Mouse (Mus musculus): ENCODE results near the gene Pygm. TPM values are rescaled to one million over a fixed set of nuclear protein-coding genes. Genes with fewer than 3 reads are reported as not detected.

Pygm gene
- total RNA-seq, 4 experiments from 2014 or later = 25.2 to 37.8 (median 32.7) TPM

DNA sequence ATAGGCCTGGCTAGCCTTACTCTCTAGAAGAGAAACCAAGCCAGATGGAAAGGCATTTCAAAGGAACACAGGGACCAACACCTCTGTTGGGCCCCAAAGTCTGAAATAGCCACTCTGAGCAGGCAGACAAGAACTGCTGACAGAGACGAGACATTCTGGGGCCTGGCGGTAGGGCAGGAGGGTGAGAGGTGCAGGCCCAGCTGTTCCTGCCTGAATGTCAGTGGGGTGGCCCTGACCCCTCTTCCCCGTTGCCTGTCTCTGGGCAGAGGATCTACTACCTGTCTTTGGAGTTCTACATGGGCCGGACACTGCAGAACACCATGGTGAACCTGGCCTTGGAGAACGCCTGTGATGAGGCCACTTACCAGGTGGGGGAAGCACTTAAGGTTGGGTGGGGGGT, 1.2 kb downstream of the Pygm start:
- DNase-seq (ENCODE audit: low spot score in 2 of 2) = no peak

GRCm38 (mm10) chr19:6385821-6386220, 1.6 kb downstream of the Pygm start:
- no peak for DNase-seq (ENCODE audit: low spot score in 2 of 2)

- no peak for DNase-seq (ENCODE audit: low spot score in 2 of 2)
Measured at GRCm38 (mm10) chr19:6386234-6386633, 2.0 kb downstream of the Pygm start.

GRCm38 (mm10) chr19:6388006-6388405, 3.8 kb downstream of the Pygm start:
- DNase-seq (ENCODE audit: low spot score in 2 of 2) = no peak

GRCm38 (mm10) chr19:6389803-6390202, 5.6 kb downstream of the Pygm start:
- DNase-seq (ENCODE audit: low spot score in 2 of 2) = no peak

DNA sequence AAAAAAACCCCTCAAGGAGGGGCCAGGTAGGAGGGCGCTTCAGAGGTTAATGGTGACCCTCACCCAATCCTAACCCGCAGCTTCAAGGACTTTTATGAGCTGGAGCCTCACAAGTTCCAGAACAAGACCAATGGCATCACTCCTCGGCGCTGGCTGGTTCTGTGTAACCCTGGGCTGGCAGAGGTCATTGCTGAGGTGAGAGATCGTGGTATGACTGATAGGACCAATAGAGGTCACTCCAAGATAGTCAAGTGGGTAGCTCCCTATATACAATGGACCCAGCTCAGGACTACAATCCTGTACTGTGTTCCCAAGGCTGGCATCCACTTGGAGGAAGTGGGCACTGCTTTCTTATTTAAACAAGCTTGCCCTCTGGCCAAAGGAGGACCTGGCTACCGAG, 6.1 kb downstream of the Pygm start:
- DNase-seq (ENCODE audit: low spot score in 2 of 2) = no peak

GRCm38 (mm10) chr19:6392743-6393393, 8.7 kb downstream of the Pygm start:
- no peak for DNase-seq (ENCODE audit: low spot score in 2 of 2)

DNA sequence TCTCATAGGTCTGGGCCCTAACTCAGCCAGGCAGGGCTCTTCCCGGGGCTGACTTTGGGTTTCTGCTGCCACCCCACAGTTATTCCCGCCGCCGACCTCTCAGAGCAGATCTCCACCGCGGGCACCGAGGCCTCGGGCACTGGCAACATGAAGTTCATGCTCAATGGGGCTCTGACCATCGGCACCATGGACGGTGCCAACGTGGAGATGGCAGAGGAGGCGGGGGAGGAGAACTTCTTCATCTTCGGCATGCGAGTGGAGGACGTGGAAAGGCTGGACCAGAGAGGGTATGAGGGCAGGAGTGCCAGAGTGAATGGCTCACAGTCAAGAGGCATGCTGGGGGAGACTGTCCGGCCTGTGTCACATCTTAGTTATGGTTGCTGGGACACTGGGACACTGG, 9.4 kb downstream of the Pygm start:
- no peak for DNase-seq (ENCODE audit: low spot score in 2 of 2)

GRCm38 (mm10) chr19:6396237-6396636, 12.0 kb downstream of the Pygm start:
- DNase-seq (ENCODE audit: low spot score in 2 of 2) = no peak

DNA sequence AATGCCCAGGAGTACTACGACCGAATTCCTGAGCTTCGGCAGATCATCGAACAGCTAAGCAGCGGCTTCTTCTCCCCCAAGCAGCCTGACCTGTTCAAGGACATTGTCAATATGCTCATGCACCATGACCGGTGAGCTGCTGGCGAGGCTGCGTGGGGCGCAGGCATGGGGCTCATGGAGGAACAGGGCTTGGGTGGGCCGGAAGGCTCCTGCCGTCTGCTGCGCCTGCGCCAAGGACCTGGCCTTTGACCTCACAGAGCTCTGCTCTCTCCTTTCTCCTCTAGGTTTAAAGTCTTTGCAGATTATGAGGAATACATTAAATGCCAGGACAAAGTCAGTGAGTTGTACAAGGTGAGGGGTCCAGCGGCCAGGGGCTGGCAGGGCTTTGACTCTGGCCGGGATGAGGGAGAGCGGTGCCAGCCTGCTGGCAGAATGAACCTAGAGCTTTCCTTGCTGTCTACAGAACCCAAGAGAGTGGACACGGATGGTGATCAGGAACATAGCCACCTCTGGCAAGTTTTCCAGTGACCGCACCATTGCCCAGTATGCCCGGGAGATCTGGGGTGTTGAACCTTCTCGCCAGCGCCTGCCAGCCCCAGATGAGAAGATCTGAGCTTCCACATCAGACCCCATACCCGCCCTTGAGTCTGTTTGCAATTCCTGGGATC, 13.5 kb downstream of the Pygm start:
- no peak for DNase-seq (ENCODE audit: low spot score in 2 of 2)

DNA sequence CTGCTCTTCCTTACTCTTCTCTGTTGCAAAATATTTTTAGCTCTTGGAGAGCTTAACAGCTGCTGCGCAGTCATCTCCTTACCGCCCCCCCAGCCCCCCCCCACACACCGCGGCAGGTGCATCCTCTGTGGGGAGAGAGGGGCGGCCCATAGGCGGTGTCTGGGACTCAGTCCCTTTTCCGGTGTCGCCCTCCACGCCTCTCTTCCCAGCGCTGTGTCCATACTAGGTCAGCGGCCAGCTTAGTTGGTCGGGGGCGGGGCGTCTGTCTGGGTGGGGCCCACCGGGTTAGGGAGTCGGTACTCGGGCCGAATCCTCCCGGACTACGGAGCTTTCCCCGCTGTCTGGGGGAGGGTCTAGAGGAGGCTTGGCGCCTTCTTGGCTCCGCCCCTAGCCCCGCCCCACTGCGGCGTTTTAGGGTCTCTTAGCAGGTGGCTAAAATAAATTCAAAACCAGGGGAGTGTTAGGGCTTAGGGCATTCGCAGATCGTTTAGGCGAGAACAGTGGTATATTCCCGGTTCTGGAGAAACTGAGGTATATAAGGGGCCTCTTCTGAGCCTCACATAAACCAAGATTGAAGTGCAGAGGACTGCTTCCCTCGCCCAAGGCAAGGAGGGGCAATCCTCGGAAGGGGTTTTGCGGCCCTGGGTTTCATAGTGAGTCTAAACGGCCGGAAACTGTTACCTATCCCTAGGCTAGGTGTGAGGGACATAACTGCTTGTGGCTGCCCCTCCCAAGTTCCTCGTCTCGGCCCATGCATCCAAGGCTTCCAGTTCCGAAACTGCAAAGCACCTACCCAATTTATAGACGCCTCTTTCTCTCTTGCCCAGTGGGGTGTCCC, 14.5 kb downstream of the Pygm start:
- DNase-seq (ENCODE audit: low spot score in 2 of 2) = no peak

GRCm38 (mm10) chr19:6399285-6400095, 15.3 kb downstream of the Pygm start, which contains the start of gene Rasgrp2:
Gene Rasgrp2, plus strand, starts transcription at chr19:6399340.
- DNase-seq (ENCODE audit: low spot score in 2 of 2) = no peak

- no peak for DNase-seq (ENCODE audit: low spot score in 2 of 2)
Measured at GRCm38 (mm10) chr19:6400096-6401086, 16.2 kb downstream of the Pygm start.

- DNase-seq (ENCODE audit: low spot score in 2 of 2) = peak in 1 of 2 experiments; percentile 59
Measured at GRCm38 (mm10) chr19:6401131-6401815, 17.1 kb downstream of the Pygm start.

DNA sequence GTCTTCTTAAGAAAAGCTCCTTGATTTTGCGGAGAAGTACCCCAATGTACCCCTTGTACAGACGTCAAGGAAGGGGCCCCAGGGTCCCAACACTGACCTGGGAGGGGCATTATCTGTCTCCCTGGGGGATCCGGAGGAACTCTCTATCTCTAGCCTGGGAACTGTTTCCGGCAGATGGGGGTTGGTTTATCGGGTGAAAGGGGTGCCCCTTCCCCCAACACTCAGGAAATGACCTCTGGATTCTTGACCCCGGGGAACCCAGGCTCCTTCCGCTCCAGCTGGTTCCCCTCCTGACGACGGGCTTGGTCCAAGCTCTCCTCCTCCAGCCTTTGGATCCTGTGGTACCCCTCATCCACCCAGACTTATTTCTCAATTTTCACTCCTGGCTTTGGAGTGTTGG, 17.8 kb downstream of the Pygm start:
- no peak for DNase-seq (ENCODE audit: low spot score in 2 of 2)

DNA sequence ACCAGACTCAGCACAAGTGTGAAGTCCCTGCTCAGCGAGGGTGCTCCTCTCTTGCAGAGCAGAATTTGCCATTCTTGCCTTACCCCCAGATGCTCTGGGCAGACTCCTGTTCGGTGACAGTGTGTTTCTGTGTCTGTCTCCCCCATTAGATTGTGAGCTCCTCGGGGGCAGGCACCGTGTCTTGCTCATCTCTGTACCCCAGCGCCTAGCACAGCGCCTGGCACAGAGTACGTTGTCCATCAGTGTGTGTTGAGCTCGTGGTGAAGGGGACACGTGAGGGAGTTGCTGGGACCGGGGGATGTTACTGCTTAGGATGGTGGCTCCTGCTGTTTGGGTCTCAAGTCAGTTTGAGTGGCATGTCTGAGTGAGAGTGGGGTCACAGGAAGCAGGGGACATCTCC, 19.7 kb downstream of the Pygm start:
- DNase-seq (ENCODE audit: low spot score in 2 of 2) = no peak

- no peak for DNase-seq (ENCODE audit: low spot score in 2 of 2)
Measured at GRCm38 (mm10) chr19:6405433-6405832, 21.2 kb downstream of the Pygm start.

- no peak for DNase-seq (ENCODE audit: low spot score in 2 of 2)
Measured at GRCm38 (mm10) chr19:6407109-6407508, 22.9 kb downstream of the Pygm start.

DNA sequence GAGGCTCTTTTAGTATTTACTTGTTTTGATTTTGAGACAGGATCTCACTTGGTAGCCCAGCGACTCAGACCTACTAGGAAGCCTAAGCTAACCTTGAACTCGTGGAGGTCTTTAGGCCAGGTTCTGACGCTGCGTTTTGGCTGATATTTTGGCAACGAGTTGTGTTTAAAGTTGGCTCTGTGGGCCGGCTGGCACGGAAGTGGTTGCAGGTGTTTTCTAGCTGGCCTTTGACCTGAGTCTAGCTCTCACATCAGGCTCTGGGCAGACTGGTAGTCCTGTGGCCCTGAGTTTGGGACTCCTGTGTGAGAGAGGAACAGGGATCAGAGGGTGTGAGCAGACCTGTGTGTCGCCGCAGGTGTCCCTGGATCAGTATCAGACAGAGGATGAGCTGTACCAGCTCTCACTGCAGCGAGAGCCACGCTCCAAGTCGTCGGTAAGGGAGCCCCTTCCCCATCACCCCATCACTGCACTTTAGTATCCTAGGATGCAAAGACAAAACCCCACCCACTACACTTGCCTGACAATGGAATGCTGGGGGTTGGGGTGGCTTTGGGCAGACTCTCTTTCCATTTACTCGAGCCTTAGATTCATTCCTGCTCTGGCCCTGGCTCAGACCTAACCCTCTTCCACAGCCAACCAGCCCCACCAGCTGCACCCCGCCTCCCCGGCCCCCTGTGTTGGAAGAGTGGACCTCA, 23.8 kb downstream of the Pygm start:
- no peak for DNase-seq (ENCODE audit: low spot score in 2 of 2)
